Mouse (Mus musculus) forebrain, embryonic 15.5 days (tissue): ENCODE measurements around the gene Dok3. TPM values are rescaled to one million over a fixed set of nuclear protein-coding genes. Genes with fewer than 3 reads are reported as not detected.

Experiments
- ATAC-seq: fragments of 200-750 bp; cut with Nextera tagmentation; replicated peaks from 2 replicates; pipeline ENCODE4 v1.8.0; 2017; ENCODE audit warnings: mild to moderate bottlenecking, moderate TSS enrichment, moderate library complexity
- H3K27ac ChIP-seq: fragments of 300-500 bp; sonication (generic); replicated peaks from 2 replicates; pipeline ENCODE4 v1.5.1; 2015; ENCODE audit warnings: mild to moderate bottlenecking, inconsistent platforms
- H3K27me3 ChIP-seq: fragments of 300-500 bp; sonication (generic); 2 replicates; pipeline ENCODE4 v1.6.1; 2015; ENCODE audit warnings: inconsistent platforms
- H3K36me3 ChIP-seq: fragments of 300-500 bp; sonication (generic); 2 replicates; pipeline ENCODE4 v1.6.1; 2015; ENCODE audit warnings: mild to moderate bottlenecking, inconsistent platforms
- H3K4me1 ChIP-seq: fragments of 300-500 bp; sonication (generic); 2 replicates; pipeline ENCODE4 v1.6.1; 2015; ENCODE audit warnings: inconsistent platforms
- H3K4me2 ChIP-seq: fragments of 300-500 bp; sonication (generic); replicated peaks from 2 replicates; pipeline ENCODE4 v1.6.1; 2015; ENCODE audit warnings: mild to moderate bottlenecking, inconsistent platforms
- H3K4me3 ChIP-seq: fragments of 300-500 bp; sonication (generic); 2 replicates; pipeline ENCODE4 v1.5.1; 2015; ENCODE audit warnings: mild to moderate bottlenecking, inconsistent platforms
- H3K9ac ChIP-seq: fragments of 300-500 bp; sonication (generic); replicated peaks from 2 replicates; pipeline ENCODE4 v1.6.1; 2015; ENCODE audit warnings: mild to moderate bottlenecking, inconsistent platforms
- H3K9me3 ChIP-seq: fragments of 300-500 bp; sonication (generic); 2 replicates; pipeline ENCODE4 v1.6.1; 2016; ENCODE audit warnings: inconsistent platforms
- WGBS: fragments of 180-500 bp; shearing (Covaris S2); methylation state at CpG from one replicate; pipeline ENCODE4 v1.1.7; 2015; ENCODE audit warnings: mixed read lengths; 5-methylcytosine and 5-hydroxymethylcytosine counted together
- microRNA-seq: library from miRNA; unstranded; fragments of <30 nt; microRNA quantifications from one replicate; pipeline ENCODE4, GENCODE M21; 2016
- polyA plus RNA-seq: library from polyadenylated mRNA; unstranded; fragments of >200 nt; fragmentation: Nextera tagmentation; extraction: Ambion mirVana; gene quantifications from 2 replicates; pipeline ENCODE4 v1.2.1, GENCODE M21; 2015

Dok3 gene
- polyA plus RNA-seq, 1 experiment from 2014 or later, result 4.0 TPM

GRCm38 (mm10) chr13:55483071-55483470 is 46.0 kb downstream of the Dok3 start:
- peak overlapping the region; percentile 96 for H3K4me2 ChIP-seq
- H3K4me3 ChIP-seq, result peak overlapping the region; percentile 73
- peak overlapping the region; percentile 99 for H3K9ac ChIP-seq
- H3K27ac ChIP-seq, result peak overlapping the region; percentile 98
- H3K27me3 ChIP-seq, result no peaks in the 10 kb centered on the region
- H3K4me1 ChIP-seq, result peaks cover 52% of the 10 kb centered on the region
- H3K9me3 ChIP-seq, result no peaks in the 10 kb centered on the region
- ATAC-seq, result no peak
- peaks cover 48% of the 10 kb centered on the region for H3K36me3 ChIP-seq
- WGBS, result 58% methylated on average over 9 of the region's 9 CpGs

- Histone ChIP-seq H3K27ac (peak overlapping the region; percentile 98), H3K36me3 (peaks cover 52% of the 10 kb centered on the region), H3K4me1 (peaks cover 52% of the 10 kb centered on the region), H3K4me3 (peak overlapping the region; percentile 73; the same call in 1 of the 2 replicates), H3K9ac (peak overlapping the region; percentile 99), H3K9me3 (no peaks in the 10 kb centered on the region), H3K27me3 (no peaks in the 10 kb centered on the region), H3K4me2 (peak overlapping the region; percentile 96)
- 82% methylated on average over 7 of the region's 7 CpGs for WGBS
- no peak for ATAC-seq
Observed at GRCm38 (mm10) chr13:55482542-55482941, 46.6 kb downstream of the Dok3 start.

- Histone ChIP-seq H3K36me3 (peaks cover 78% of the 10 kb centered on the region), H3K9me3 (no peaks in the 10 kb centered on the region), H3K27ac (no peak overlapping the region)
Observed at GRCm38 (mm10) chr13:55479929-55480328, 49.2 kb downstream of the Dok3 start.

GRCm38 (mm10) chr13:55479008-55479407 is 50.1 kb downstream of the Dok3 start:
- no peak overlapping the region for H3K9ac ChIP-seq
- H3K4me2 ChIP-seq, result no peak overlapping the region
- H3K27ac ChIP-seq, result no peak overlapping the region
- ATAC-seq, result no peak
- no peaks in the 10 kb centered on the region for H3K27me3 ChIP-seq
- WGBS, result 86% methylated on average over 7 of the region's 7 CpGs
- H3K9me3 ChIP-seq, result no peaks in the 10 kb centered on the region
- H3K36me3 ChIP-seq, result peaks cover 82% of the 10 kb centered on the region
- peaks cover 47% of the 10 kb centered on the region for H3K4me1 ChIP-seq
- H3K4me3 ChIP-seq, result no peak overlapping the region

More at GRCm38 (mm10) chr13:55479929-55480328, 49.2 kb downstream of the Dok3 start:
- Histone ChIP-seq H3K9ac (no peak overlapping the region), H3K27me3 (no peaks in the 10 kb centered on the region), H3K4me3 (no peak overlapping the region), H3K4me2 (no peak overlapping the region), H3K4me1 (peaks cover 47% of the 10 kb centered on the region)
- no peak for ATAC-seq

- peaks cover 47% of the 10 kb centered on the region for H3K4me1 ChIP-seq
- no peak for ATAC-seq
Observed at GRCm38 (mm10) chr13:55478036-55478435, 51.1 kb downstream of the Dok3 start.

GRCm38 (mm10) chr13:55477492-55477891 is 51.6 kb downstream of the Dok3 start:
- 70% methylated on average over 16 of the region's 16 CpGs for WGBS
- Histone ChIP-seq H3K4me1 (peaks cover 47% of the 10 kb centered on the region), H3K4me2 (no peak overlapping the region), H3K27me3 (no peaks in the 10 kb centered on the region), H3K36me3 (peaks cover 85% of the 10 kb centered on the region), H3K9me3 (no peaks in the 10 kb centered on the region), H3K4me3 (no peak overlapping the region), H3K27ac (peak overlapping the region; percentile 31; the same call in 1 of the 2 replicates), H3K9ac (no peak overlapping the region)
- no peak for ATAC-seq

More at GRCm38 (mm10) chr13:55478036-55478435, 51.1 kb downstream of the Dok3 start:
- Histone ChIP-seq H3K9ac (no peak overlapping the region), H3K4me3 (no peak overlapping the region), H3K27ac (peak overlapping the region; percentile 31; the same call in 1 of the 2 replicates), H3K4me2 (no peak overlapping the region), H3K9me3 (no peaks in the 10 kb centered on the region), H3K27me3 (no peaks in the 10 kb centered on the region), H3K36me3 (peaks cover 89% of the 10 kb centered on the region)
- 48% methylated on average over 5 of the region's 5 CpGs for WGBS

GRCm38 (mm10) chr13:55476256-55476655 is 52.8 kb downstream of the Dok3 start:
- no peaks in the 10 kb centered on the region for H3K27me3 ChIP-seq
- no peak for ATAC-seq
- peaks cover 72% of the 10 kb centered on the region for H3K36me3 ChIP-seq
- no peaks in the 10 kb centered on the region for H3K9me3 ChIP-seq
- H3K27ac ChIP-seq, result peak overlapping the region; percentile 92; the same call in 1 of the 2 replicates
- no peak overlapping the region for H3K9ac ChIP-seq
- 95% methylated on average over 8 of the region's 8 CpGs for WGBS
- H3K4me2 ChIP-seq, result no peak overlapping the region
- H3K4me1 ChIP-seq, result peaks cover 51% of the 10 kb centered on the region
- H3K4me3 ChIP-seq, result no peak overlapping the region

- no peaks in the 10 kb centered on the region for H3K27me3 ChIP-seq
- no peak for ATAC-seq
- 88% methylated on average over 5 of the region's 5 CpGs for WGBS
- no peaks in the 10 kb centered on the region for H3K9me3 ChIP-seq
- H3K9ac ChIP-seq, result no peak overlapping the region
- peaks cover 56% of the 10 kb centered on the region for H3K4me1 ChIP-seq
- peaks cover 67% of the 10 kb centered on the region for H3K36me3 ChIP-seq
- no peak overlapping the region for H3K4me3 ChIP-seq
- H3K27ac ChIP-seq, result peak overlapping the region; percentile 92; the same call in 1 of the 2 replicates
- no peak overlapping the region for H3K4me2 ChIP-seq
Observed at GRCm38 (mm10) chr13:55475750-55476149, 53.3 kb downstream of the Dok3 start.

- no peaks in the 10 kb centered on the region for H3K27me3 ChIP-seq
- no peaks in the 10 kb centered on the region for H3K9me3 ChIP-seq
- H3K4me1 ChIP-seq, result peaks cover 67% of the 10 kb centered on the region
- 0 out of 2 replicates have a peak overlapping the region, but pooled peaks have one; percentile 12 for H3K9ac ChIP-seq
- peak overlapping the region; percentile 10; the same call in 1 of the 2 replicates for H3K4me2 ChIP-seq
- H3K27ac ChIP-seq, result peak overlapping the region; percentile 92
- H3K36me3 ChIP-seq, result peaks cover 56% of the 10 kb centered on the region
- no peak overlapping the region for H3K4me3 ChIP-seq
- ATAC-seq, result peak; percentile 23; the same call in 1 of the 2 replicates
- 9% methylated on average over 5 of the region's 5 CpGs for WGBS
Observed at GRCm38 (mm10) chr13:55474621-55475069, 54.5 kb downstream of the Dok3 start.

- H3K4me1 ChIP-seq, result peaks cover 74% of the 10 kb centered on the region
- H3K27ac ChIP-seq, result peak overlapping the region; percentile 92
- no peak overlapping the region for H3K4me3 ChIP-seq
- 0 out of 2 replicates have a peak overlapping the region, but pooled peaks have one; percentile 75 for H3K9ac ChIP-seq
- no peak for ATAC-seq
- no peaks in the 10 kb centered on the region for H3K9me3 ChIP-seq
- H3K27me3 ChIP-seq, result no peaks in the 10 kb centered on the region
- H3K36me3 ChIP-seq, result peaks cover 49% of the 10 kb centered on the region
- H3K4me2 ChIP-seq, result no peak overlapping the region
- WGBS, result 41% methylated on average over 11 of the region's 11 CpGs
Observed at GRCm38 (mm10) chr13:55473961-55474360, 55.1 kb downstream of the Dok3 start.

Small RNA genes lying within 50 kb of the gene (microRNA-seq; reads per million reads assigned to microRNA genes)
- gene Mir6944 (67.9 reads per million, percentile 48 among the genes with 10 or more reads in this experiment), gene Mir6945 (not detected)

Other genes with a start within 250 kb of the Dok3 start
- gene Prelid1, start 208.8 kb downstream of the Dok3 start, polyA plus RNA-seq, result 303 and 314 TPM in 2 replicates
- 114 and 118 TPM in 2 replicates for gene Rab24, start 207.3 kb downstream of the Dok3 start, polyA plus RNA-seq
- 28.9 and 30.0 TPM in 2 replicates for gene Mxd3, start 199.5 kb downstream of the Dok3 start, polyA plus RNA-seq
- gene Lman2, start 166.5 kb downstream of the Dok3 start, polyA plus RNA-seq, result 56.7 and 58.0 TPM in 2 replicates
- 0.37 and 0.81 TPM in 2 replicates for gene Rgs14, start 159.6 kb downstream of the Dok3 start, polyA plus RNA-seq
- gene Slc34a1, start 131.1 kb downstream of the Dok3 start, polyA plus RNA-seq, result not detected in 2 replicates
- gene Pfn3, start 114.1 kb downstream of the Dok3 start, polyA plus RNA-seq, result 0.63 TPM in 1 of 2 replicates, not detected in the other
- gene F12, start 102.5 kb downstream of the Dok3 start, polyA plus RNA-seq, result 0.09 TPM in 1 of 2 replicates, not detected in the other
- 46.1 and 47.6 TPM in 2 replicates for gene Grk6, start 84.2 kb downstream of the Dok3 start, polyA plus RNA-seq
- gene Prr7, start 65.0 kb downstream of the Dok3 start, polyA plus RNA-seq, result 3.2 and 3.4 TPM in 2 replicates
- 732 and 750 TPM in 2 replicates for gene Dbn1, start 41.2 kb downstream of the Dok3 start, polyA plus RNA-seq
- 135 and 138 TPM in 2 replicates for gene Pdlim7, start 15.6 kb downstream of the Dok3 start, polyA plus RNA-seq
- 67.2 and 68.4 TPM in 2 replicates for gene Ddx41, start 7.4 kb upstream of the Dok3 start, polyA plus RNA-seq
- gene Fam193b, start 41.8 kb upstream of the Dok3 start, polyA plus RNA-seq, result 62.4 and 64.3 TPM in 2 replicates
- 95.0 and 113 TPM in 2 replicates for gene Tmed9, start 44.4 kb upstream of the Dok3 start, polyA plus RNA-seq
- gene B4galt7, start 70.6 kb upstream of the Dok3 start, polyA plus RNA-seq, result 36.2 and 39.0 TPM in 2 replicates
- 97.2 and 97.4 TPM in 2 replicates for gene Caml, start 93.7 kb upstream of the Dok3 start, polyA plus RNA-seq
- gene Ddx46, start 105.7 kb upstream of the Dok3 start, polyA plus RNA-seq, result 33.8 TPM in 2 replicates
- 70.6 and 70.8 TPM in 2 replicates for gene B230219D22Rik, start 163.8 kb upstream of the Dok3 start, polyA plus RNA-seq
- gene Txndc15, start 185.4 kb upstream of the Dok3 start, polyA plus RNA-seq, result 119 and 121 TPM in 2 replicates
- 18.4 and 21.0 TPM in 2 replicates for gene Pcbd2, start 198.1 kb upstream of the Dok3 start, polyA plus RNA-seq